Mouse (Mus musculus): ENCODE data around the gene Slc35f6. TPM values are rescaled to one million over a fixed set of nuclear protein-coding genes. Genes with fewer than 3 reads are reported as not detected.

Gene Slc35f6
- polyA plus RNA-seq (2015; fragmentation: Nextera tagmentation; extraction: Ambion mirVana), result 31.2 and 32.8 TPM in 2 replicates

GRCm38 (mm10) chr5:30647815-30648560 is at the start of gene Slc35f6:
Gene Slc35f6, plus strand, starts transcription at chr5:30647933.
- WGBS, result under 1% methylated on average over 38 of the region's 38 CpGs
- Histone ChIP-seq H3K27me3 (replicated peaks) (no peaks in the 10 kb centered on the region), H3K4me3 (replicated peaks) (peak within 1 kb of the TSS; percentile 89), H3K36me3 (peaks cover 5% of the 10 kb centered on the region; the same call in 1 of the 2 replicates), H3K9ac (replicated peaks) (peak within 1 kb of the TSS; percentile 73), H3K9me3 (replicated peaks) (no peaks in the 10 kb centered on the region), H3K4me1 (peaks cover 22% of the 10 kb centered on the region), H3K4me2 (peak within 1 kb of the TSS; percentile 96), H3K27ac (replicated peaks) (peak within 1 kb of the TSS; percentile 82)
- peak; percentile 97 for ATAC-seq (ENCODE audit: low FRiP score)

DNA sequence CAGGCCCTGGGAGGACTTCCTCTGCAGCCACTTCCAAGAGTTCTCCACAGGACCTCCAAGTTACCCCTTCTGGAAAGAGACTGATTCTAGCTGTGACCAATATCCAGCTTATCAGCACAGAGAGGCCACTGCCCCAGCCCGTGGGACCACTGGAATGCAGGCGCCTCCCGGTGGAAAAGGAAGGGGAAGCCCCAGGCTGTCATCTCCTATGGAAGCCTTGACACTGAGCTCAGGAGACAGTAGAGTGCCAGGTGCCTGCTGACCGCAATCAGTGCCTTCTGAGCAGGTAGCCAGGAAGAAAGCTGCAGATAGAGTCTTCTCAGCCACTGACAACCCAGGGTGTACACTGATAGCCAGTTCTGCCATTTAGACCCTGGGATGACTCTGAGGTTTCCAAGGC is 46.3 kb upstream of the Slc35f6 start:
- 43% methylated on average over 4 of the region's 4 CpGs for WGBS
- H3K4me1 ChIP-seq, result peaks cover 10% of the 10 kb centered on the region; the same call in 1 of the 2 replicates
- ATAC-seq (ENCODE audit: low FRiP score), result no peak
- H3K27me3 ChIP-seq (replicated peaks), result no peaks in the 10 kb centered on the region
- H3K27ac ChIP-seq (replicated peaks), result no peak overlapping the region
- no peak overlapping the region for H3K9ac ChIP-seq (replicated peaks)
- H3K36me3 ChIP-seq, result no peaks in the 10 kb centered on the region
- no peak overlapping the region for H3K4me2 ChIP-seq
- H3K9me3 ChIP-seq (replicated peaks), result no peaks in the 10 kb centered on the region
- H3K4me3 ChIP-seq (replicated peaks), result no peak overlapping the region

DNA sequence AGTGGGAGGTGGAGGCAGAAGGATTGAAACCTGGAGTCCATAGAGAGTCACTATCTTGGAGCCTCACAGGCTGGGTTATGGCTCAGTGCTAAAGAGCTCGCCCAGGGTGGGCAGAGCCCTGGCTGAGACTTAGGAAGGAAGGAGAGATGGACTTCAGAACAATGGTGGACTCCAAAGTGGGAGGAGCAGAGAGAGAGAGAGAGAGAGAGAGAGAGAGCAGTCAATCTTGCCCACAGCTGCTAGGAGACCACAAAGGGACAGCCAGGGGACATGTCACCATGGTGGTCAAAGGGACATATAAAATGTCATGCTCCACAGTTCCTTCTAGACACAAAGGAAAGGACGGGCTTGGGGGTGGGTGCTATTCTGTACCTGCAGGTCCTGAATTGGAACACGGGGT is 44.5 kb upstream of the Slc35f6 start:
- no peak overlapping the region for H3K27ac ChIP-seq (replicated peaks)
- WGBS, result 31% methylated on average over 3 of the region's 3 CpGs
- H3K9me3 ChIP-seq (replicated peaks), result no peaks in the 10 kb centered on the region
- H3K4me3 ChIP-seq (replicated peaks), result no peak overlapping the region
- H3K4me2 ChIP-seq, result no peak overlapping the region
- peaks cover 14% of the 10 kb centered on the region; the same call in 1 of the 2 replicates for H3K4me1 ChIP-seq
- no peak overlapping the region for H3K9ac ChIP-seq (replicated peaks)
- no peaks in the 10 kb centered on the region for H3K27me3 ChIP-seq (replicated peaks)
- no peaks in the 10 kb centered on the region for H3K36me3 ChIP-seq
- 0 out of 2 replicates have a peak, but pooled peaks have one; percentile 14 for ATAC-seq (ENCODE audit: low FRiP score)

DNA sequence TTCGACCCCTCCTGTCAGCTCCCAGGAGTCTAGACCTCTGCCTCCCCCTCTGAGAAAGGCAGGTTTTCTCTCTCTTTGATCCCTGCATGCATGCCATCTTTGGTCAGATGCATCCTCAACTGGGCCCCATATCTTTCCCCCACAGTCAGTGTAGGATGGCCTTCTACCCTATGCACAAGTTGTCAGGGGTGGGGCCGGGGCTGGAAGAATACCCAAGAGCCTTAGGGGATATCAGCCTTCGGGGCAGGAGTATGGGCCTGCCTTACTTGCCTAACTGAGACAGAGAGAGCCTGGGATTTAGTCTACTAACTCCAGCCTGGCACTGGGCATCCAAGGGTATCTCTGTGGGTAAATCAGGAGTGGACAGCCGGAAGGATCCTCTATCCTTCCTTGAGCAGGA is 43.8 kb upstream of the Slc35f6 start:
- no peak for ATAC-seq (ENCODE audit: low FRiP score)
- H3K4me3 ChIP-seq (replicated peaks), result no peak overlapping the region
- H3K9ac ChIP-seq (replicated peaks), result no peak overlapping the region
- no peaks in the 10 kb centered on the region for H3K27me3 ChIP-seq (replicated peaks)
- H3K36me3 ChIP-seq, result no peaks in the 10 kb centered on the region
- no peak overlapping the region for H3K4me2 ChIP-seq
- WGBS, result 53% methylated on average over 4 of the region's 4 CpGs
- H3K9me3 ChIP-seq (replicated peaks), result no peaks in the 10 kb centered on the region
- peaks cover 14% of the 10 kb centered on the region; the same call in 1 of the 2 replicates for H3K4me1 ChIP-seq
- H3K27ac ChIP-seq (replicated peaks), result no peak overlapping the region

- 83% methylated on average over 8 of the region's 8 CpGs for WGBS
Observed at GRCm38 (mm10) chr5:30604769-30605188, 43.0 kb upstream of the Slc35f6 start.

GRCm38 (mm10) chr5:30605649-30606048 is 42.1 kb upstream of the Slc35f6 start:
- no peaks in the 10 kb centered on the region for H3K36me3 ChIP-seq
- no peak overlapping the region for H3K27ac ChIP-seq (replicated peaks)
- no peak overlapping the region for H3K9ac ChIP-seq (replicated peaks)
- peaks cover 14% of the 10 kb centered on the region; the same call in 1 of the 2 replicates for H3K4me1 ChIP-seq
- H3K4me2 ChIP-seq, result no peak overlapping the region
- H3K4me3 ChIP-seq (replicated peaks), result no peak overlapping the region
- WGBS, result 84% methylated on average over 6 of the region's 6 CpGs
- H3K9me3 ChIP-seq (replicated peaks), result no peaks in the 10 kb centered on the region
- ATAC-seq (ENCODE audit: low FRiP score), result no peak
- H3K27me3 ChIP-seq (replicated peaks), result no peaks in the 10 kb centered on the region

More at GRCm38 (mm10) chr5:30604769-30605188, 43.0 kb upstream of the Slc35f6 start:
- no peak for ATAC-seq (ENCODE audit: low FRiP score)
- Histone ChIP-seq H3K4me1 (peaks cover 14% of the 10 kb centered on the region; the same call in 1 of the 2 replicates), H3K9me3 (replicated peaks) (no peaks in the 10 kb centered on the region), H3K9ac (replicated peaks) (no peak overlapping the region), H3K36me3 (no peaks in the 10 kb centered on the region), H3K27ac (replicated peaks) (no peak overlapping the region), H3K27me3 (replicated peaks) (no peaks in the 10 kb centered on the region), H3K4me3 (replicated peaks) (no peak overlapping the region), H3K4me2 (no peak overlapping the region)

GRCm38 (mm10) chr5:30606424-30607073 is 41.2 kb upstream of the Slc35f6 start:
- no peaks in the 10 kb centered on the region for H3K36me3 ChIP-seq
- peak; percentile 49; the same call in 1 of the 2 replicates for ATAC-seq (ENCODE audit: low FRiP score)
- no peak overlapping the region for H3K4me3 ChIP-seq (replicated peaks)
- H3K9ac ChIP-seq (replicated peaks), result no peak overlapping the region
- H3K4me1 ChIP-seq, result peaks cover 16% of the 10 kb centered on the region; the same call in 1 of the 2 replicates
- H3K9me3 ChIP-seq (replicated peaks), result no peaks in the 10 kb centered on the region
- H3K27ac ChIP-seq (replicated peaks), result peak overlapping the region; percentile 41; the same call in 1 of the 2 replicates
- 53% methylated on average over 16 of the region's 16 CpGs for WGBS
- H3K4me2 ChIP-seq, result no peak overlapping the region
- H3K27me3 ChIP-seq (replicated peaks), result no peaks in the 10 kb centered on the region

DNA sequence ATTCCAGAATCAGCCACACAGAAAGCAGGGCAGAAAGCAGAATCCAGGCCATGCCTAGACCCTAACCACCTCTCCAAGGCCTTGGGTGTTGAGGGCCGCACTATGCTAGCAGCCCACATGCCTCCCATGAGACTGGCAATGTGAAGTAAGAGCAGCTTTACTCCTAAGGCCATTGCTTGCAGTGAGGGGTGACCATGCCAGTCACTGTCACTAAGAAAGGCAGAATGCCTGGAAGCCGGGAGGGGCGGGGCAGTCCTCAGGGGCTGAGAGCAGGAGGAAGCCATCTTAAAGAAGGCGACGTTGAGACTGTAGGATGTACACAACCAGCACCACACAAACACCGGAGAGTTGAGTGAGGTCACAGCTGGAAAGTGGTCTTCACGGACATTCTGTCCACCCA is 38.6 kb upstream of the Slc35f6 start:
- H3K9me3 ChIP-seq (replicated peaks), result no peaks in the 10 kb centered on the region
- no peak overlapping the region for H3K4me3 ChIP-seq (replicated peaks)
- 91% methylated on average over 7 of the region's 7 CpGs for WGBS
- H3K36me3 ChIP-seq, result no peaks in the 10 kb centered on the region
- peaks cover 18% of the 10 kb centered on the region for H3K4me1 ChIP-seq
- no peak overlapping the region for H3K9ac ChIP-seq (replicated peaks)
- no peaks in the 10 kb centered on the region for H3K27me3 ChIP-seq (replicated peaks)
- no peak overlapping the region for H3K4me2 ChIP-seq
- ATAC-seq (ENCODE audit: low FRiP score), result no peak
- no peak overlapping the region for H3K27ac ChIP-seq (replicated peaks)

GRCm38 (mm10) chr5:30609918-30610645 is 37.7 kb upstream of the Slc35f6 start:
- Histone ChIP-seq H3K4me2 (no peak overlapping the region), H3K4me1 (peaks cover 28% of the 10 kb centered on the region), H3K9ac (replicated peaks) (no peak overlapping the region), H3K27ac (replicated peaks) (no peak overlapping the region), H3K4me3 (replicated peaks) (no peak overlapping the region), H3K9me3 (replicated peaks) (no peaks in the 10 kb centered on the region), H3K27me3 (replicated peaks) (no peaks in the 10 kb centered on the region; the same call in 1 of the 2 replicates), H3K36me3 (no peaks in the 10 kb centered on the region)
- ATAC-seq (ENCODE audit: low FRiP score), result no peak
- WGBS, result 89% methylated on average over 8 of the region's 8 CpGs

- Histone ChIP-seq H3K4me2 (no peak overlapping the region), H3K27me3 (replicated peaks) (no peaks in the 10 kb centered on the region; the same call in 1 of the 2 replicates), H3K4me3 (replicated peaks) (no peak overlapping the region), H3K36me3 (no peaks in the 10 kb centered on the region), H3K27ac (replicated peaks) (no peak overlapping the region), H3K9ac (replicated peaks) (no peak overlapping the region), H3K9me3 (replicated peaks) (no peaks in the 10 kb centered on the region), H3K4me1 (peaks cover 29% of the 10 kb centered on the region)
- WGBS, result 65% methylated on average over 1 of the region's 1 CpGs
- no peak for ATAC-seq (ENCODE audit: low FRiP score)
Observed at GRCm38 (mm10) chr5:30611091-30611490, 36.6 kb upstream of the Slc35f6 start.

GRCm38 (mm10) chr5:30611689-30612088 is 36.0 kb upstream of the Slc35f6 start:
- Histone ChIP-seq H3K4me2 (no peak overlapping the region), H3K9me3 (replicated peaks) (no peaks in the 10 kb centered on the region), H3K27ac (replicated peaks) (no peak overlapping the region), H3K4me3 (replicated peaks) (no peak overlapping the region), H3K27me3 (replicated peaks) (no peaks in the 10 kb centered on the region; the same call in 1 of the 2 replicates), H3K4me1 (peaks cover 25% of the 10 kb centered on the region), H3K36me3 (no peaks in the 10 kb centered on the region), H3K9ac (replicated peaks) (no peak overlapping the region)
- WGBS, result 35% methylated on average over 3 of the region's 3 CpGs
- no peak for ATAC-seq (ENCODE audit: low FRiP score)

All from neural tube, embryonic 15.5 days (tissue).